8 mouse cellular contexts compared by ENCODE assay signal in the genomic region with DNA sequence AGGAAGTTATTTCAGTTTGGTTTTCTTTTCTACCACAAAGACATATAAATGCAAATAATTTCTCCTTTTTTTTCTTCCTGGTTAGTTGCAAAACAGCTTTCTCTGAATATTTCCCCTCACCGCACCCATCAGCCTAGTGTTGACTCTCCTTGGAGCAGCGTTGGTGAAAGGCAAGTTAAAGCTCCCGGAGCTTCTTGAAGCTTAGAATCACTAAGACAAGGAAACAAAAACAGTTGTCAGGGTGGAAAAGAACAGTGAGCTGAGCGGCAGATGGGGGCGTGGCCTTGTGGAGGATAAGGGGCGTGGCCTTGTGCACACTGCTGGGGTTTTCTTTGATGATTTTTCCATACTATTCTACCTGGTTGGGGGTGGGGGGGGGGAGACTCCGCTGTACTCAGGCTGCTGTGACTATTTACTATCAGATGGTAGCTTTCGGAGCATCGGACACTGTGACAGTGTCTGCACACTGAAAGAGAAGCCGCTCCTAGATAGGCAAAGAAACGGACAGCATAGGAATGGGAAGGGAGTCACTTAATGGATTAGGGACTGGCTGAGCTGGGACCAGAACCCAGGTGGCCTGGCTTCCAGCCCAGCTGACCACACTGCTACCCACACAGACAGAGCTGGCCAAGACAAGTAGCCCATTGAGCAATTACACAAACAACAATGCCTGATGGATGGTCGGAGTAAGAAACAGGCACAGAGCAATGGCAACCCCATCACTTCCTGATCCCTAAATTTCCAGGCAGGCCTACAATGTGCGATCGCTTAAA. TPM values are rescaled to one million over a fixed set of nuclear protein-coding genes. Genes with fewer than 3 reads are reported as not detected.
DNase-seq lines count a peak whose midpoint lies in the region; ATAC-seq and TF ChIP-seq lines count a peak whose summit lies in the region.

No protein-coding gene starts in this region.

- TF ChIP-seq POLR2A in kidney, adult 2 months (IDR thresholded peaks at IDR 0.05; ENCODE audit: low read depth, low read length): no peak
- TF ChIP-seq POLR2A in liver, adult 2 months (IDR thresholded peaks at IDR 0.05; ENCODE audit: extremely low read depth, insufficient read depth, low read length): no peak
- no peak for TF ChIP-seq POLR2A in testis, adult 2 months (IDR thresholded peaks at IDR 0.05; ENCODE audit: control insufficient read depth, low read depth, low read length)

- H3K27me3 ChIP-seq in kidney, adult 2 months (replicated peaks; ENCODE audit: control insufficient read depth, insufficient read depth, low read length): no peaks in the 10 kb centered on the region
- H3K27me3 ChIP-seq in liver, adult 2 months (ENCODE audit: control insufficient read depth, insufficient read depth, low read length): no peaks in the 10 kb centered on the region
- no peaks in the 10 kb centered on the region for H3K27me3 ChIP-seq in midbrain, postnatal 0 days (ENCODE audit: insufficient read depth, low read length)
- no peaks in the 10 kb centered on the region for H3K27me3 ChIP-seq in testis, adult 2 months (ENCODE audit: control insufficient read depth, insufficient read depth, low read length)

- TF ChIP-seq CTCF in kidney, adult 2 months (conservative IDR thresholded peaks at IDR 0.05; ENCODE audit: insufficient read depth, insufficient read length, low read depth, low read length): no peak
- TF ChIP-seq CTCF in liver, adult 2 months (IDR thresholded peaks at IDR 0.05; ENCODE audit: low read depth, low read length): no peak
- TF ChIP-seq CTCF in midbrain, postnatal 0 days (IDR thresholded peaks at IDR 0.05): no peak
- TF ChIP-seq CTCF in testis, adult 2 months (IDR thresholded peaks at IDR 0.05; ENCODE audit: control insufficient read depth, insufficient read depth, insufficient replicate concordance, low read depth, low read length): no peak

- H3K4me1 ChIP-seq in kidney, adult 2 months (ENCODE audit: control insufficient read depth, insufficient read depth, low read length): peaks cover 6% of the 10 kb centered on the region; the same call in 1 of the 2 replicates
- H3K4me1 ChIP-seq in liver, adult 2 months (ENCODE audit: control insufficient read depth, insufficient read depth, low read length): peaks cover 8% of the 10 kb centered on the region
- 0 out of 2 replicates have a peak, but pooled peaks cover 5% of the 10 kb centered on the region for H3K4me1 ChIP-seq in midbrain, postnatal 0 days (ENCODE audit: insufficient read depth, low read length)
- H3K4me1 ChIP-seq in testis, adult 2 months (ENCODE audit: control insufficient read depth, insufficient read depth, low read length): peaks cover 5% of the 10 kb centered on the region

- H3K79me2 ChIP-seq in liver, adult 2 months (ENCODE audit: control insufficient read depth, insufficient read depth, low read length): no peaks in the 10 kb centered on the region; the same call in 1 of the 2 replicates

- peak overlapping the region; percentile 47 for H3K4me2 ChIP-seq in midbrain, postnatal 0 days (ENCODE audit: low read depth, low read length, poor library complexity, severe bottlenecking)

- H3K9ac ChIP-seq in liver, adult 2 months (ENCODE audit: low read depth, low read length): no peak overlapping the region
- H3K9ac ChIP-seq in midbrain, postnatal 0 days (replicated peaks; ENCODE audit: low read length, poor library complexity, severe bottlenecking): no peak overlapping the region

- no peaks in the 10 kb centered on the region for H3K36me3 ChIP-seq in kidney, adult 2 months (ENCODE audit: control insufficient read depth, insufficient read depth, low read length)
- no peaks in the 10 kb centered on the region for H3K36me3 ChIP-seq in liver, adult 2 months (ENCODE audit: control insufficient read depth, insufficient read depth, low read length)
- H3K36me3 ChIP-seq in midbrain, postnatal 0 days (ENCODE audit: insufficient read depth, low read length): no peaks in the 10 kb centered on the region
- H3K36me3 ChIP-seq in testis, adult 2 months (ENCODE audit: control insufficient read depth, insufficient read depth, low read length): no peaks in the 10 kb centered on the region

- ATAC-seq in common myeloid progenitor, adult 5-6 weeks (replicated peaks; ENCODE audit: low read depth, poor library complexity, severe bottlenecking): peak; percentile 40
- ATAC-seq in granulocyte monocyte progenitor cell, adult 5-6 weeks (replicated peaks; ENCODE audit: poor library complexity, severe bottlenecking): peak; percentile 42
- no peak for ATAC-seq in midbrain, postnatal 0 days (ENCODE audit: low FRiP score)

- peak; percentile 68 to 73 for DNase-seq in right cerebral cortex, postnatal 10 days (ENCODE audit: low spot score in 2 of 2)
- DNase-seq in right cerebral cortex, adult 2 months (ENCODE audit: low spot score in 2 of 2): no peak
- DNase-seq in kidney, adult 2 months: peak; percentile 50
- DNase-seq in liver, adult 2 months (ENCODE audit: extremely low read depth, low read depth, low spot score): peak; percentile 51
- DNase-seq in midbrain, postnatal 0 days (ENCODE audit: low spot score): peak; percentile 36

- no peak overlapping the region for H3K4me3 ChIP-seq in kidney, adult 2 months (ENCODE audit: insufficient read depth, low read depth, low read length)
- H3K4me3 ChIP-seq in liver, adult 2 months (ENCODE audit: insufficient read depth, low read depth, low read length): no peak overlapping the region
- peak overlapping the region; percentile 15; the same call in 1 of the 2 replicates for H3K4me3 ChIP-seq in midbrain, postnatal 0 days (ENCODE audit: low read depth, low read length)
- peak overlapping the region; percentile 53 for H3K4me3 ChIP-seq in testis, adult 2 months (ENCODE audit: control insufficient read depth, low read depth, low read length)

- WGBS in kidney, adult 2 months: 34% methylated on average over 14 of the region's 14 CpGs
- 22% methylated on average over 14 of the region's 14 CpGs for WGBS in liver, adult 2 months
- 18% methylated on average over 14 of the region's 14 CpGs for WGBS in midbrain, postnatal 0 days

- H3K9me3 ChIP-seq in midbrain, postnatal 0 days (ENCODE audit: low read length): no peaks in the 10 kb centered on the region

- H3K27ac ChIP-seq in kidney, adult 2 months (ENCODE audit: insufficient read depth, low read depth, low read length): no peak overlapping the region
- H3K27ac ChIP-seq in liver, adult 2 months (replicated peaks; ENCODE audit: insufficient read depth, low read depth, low read length): no peak overlapping the region
- no peak overlapping the region for H3K27ac ChIP-seq in midbrain, postnatal 0 days (ENCODE audit: low read depth, low read length)
- H3K27ac ChIP-seq in testis, adult 2 months (ENCODE audit: control insufficient read depth, insufficient read depth, low read depth, low read length): no peak overlapping the region

RNA-seq across cellular contexts. Expression of gene Otud7b, which starts 2.0 kb away (rescaled TPM):
- total RNA-seq in common myeloid progenitor, adult 5-6 weeks (2017): 10.9 and 11.8 TPM in 2 replicates
- total RNA-seq in granulocyte monocyte progenitor cell, adult 5-6 weeks (2014; fragmentation: Nextera tagmentation): 3.4 and 6.1 TPM in 2 replicates
- total RNA-seq in granulocyte monocyte progenitor cell, adult 5-6 weeks (2017): 8.8 and 12.5 TPM in 2 replicates
- 10.1 and 15.0 TPM in 2 replicates for polyA plus RNA-seq in kidney, adult 2 months (2012; rRNA removed)
- 8.9 and 11.9 TPM in 2 replicates for total RNA-seq in liver, adult 2 months (2014; rRNA removed)
- polyA plus RNA-seq in liver, adult 2 months (2012; rRNA removed): 5.9 and 6.8 TPM in 2 replicates
- total RNA-seq in midbrain, postnatal 0 days (2014; rRNA removed): 14.3 and 16.3 TPM in 2 replicates
- 5.7 and 7.5 TPM in 2 replicates for polyA plus RNA-seq in midbrain, postnatal 0 days (2015; fragmentation: Nextera tagmentation; extraction: Ambion mirVana)
- 46.0 and 46.1 TPM in 2 replicates for polyA plus RNA-seq in testis, adult 2 months (2012; rRNA removed)

RNA-seq across cellular contexts. Expression of gene Vps45, which starts 44.0 kb away (rescaled TPM):
- total RNA-seq in common myeloid progenitor, adult 5-6 weeks (2017): 19.6 and 35.9 TPM in 2 replicates
- total RNA-seq in granulocyte monocyte progenitor cell, adult 5-6 weeks (2014; fragmentation: Nextera tagmentation): 16.8 and 56.2 TPM in 2 replicates
- 13.1 and 13.6 TPM in 2 replicates for total RNA-seq in granulocyte monocyte progenitor cell, adult 5-6 weeks (2017)
- polyA plus RNA-seq in kidney, adult 2 months (2012; rRNA removed): 6.7 and 7.9 TPM in 2 replicates
- total RNA-seq in liver, adult 2 months (2014; rRNA removed): 8.9 and 10.7 TPM in 2 replicates
- polyA plus RNA-seq in liver, adult 2 months (2012; rRNA removed): 2.1 and 2.4 TPM in 2 replicates
- total RNA-seq in midbrain, postnatal 0 days (2014; rRNA removed): 29.5 and 35.3 TPM in 2 replicates
- polyA plus RNA-seq in midbrain, postnatal 0 days (2015; fragmentation: Nextera tagmentation; extraction: Ambion mirVana): 60.6 and 61.1 TPM in 2 replicates
- 3.3 and 4.1 TPM in 2 replicates for polyA plus RNA-seq in testis, adult 2 months (2012; rRNA removed)

RNA-seq across cellular contexts. Expression of gene Mtmr11, which starts 59.5 kb away (rescaled TPM):
- total RNA-seq in common myeloid progenitor, adult 5-6 weeks (2017): 0.09 TPM in 1 of 2 replicates, not detected in the other
- not detected in 2 replicates for total RNA-seq in granulocyte monocyte progenitor cell, adult 5-6 weeks (2014; fragmentation: Nextera tagmentation)
- 2.6 TPM in 1 of 2 replicates, not detected in the other for total RNA-seq in granulocyte monocyte progenitor cell, adult 5-6 weeks (2017)
- 56.8 and 65.7 TPM in 2 replicates for polyA plus RNA-seq in kidney, adult 2 months (2012; rRNA removed)
- total RNA-seq in liver, adult 2 months (2014; rRNA removed): 1.2 and 1.4 TPM in 2 replicates
- polyA plus RNA-seq in liver, adult 2 months (2012; rRNA removed): 1.1 and 2.8 TPM in 2 replicates
- total RNA-seq in midbrain, postnatal 0 days (2014; rRNA removed): 15.5 and 22.3 TPM in 2 replicates
- polyA plus RNA-seq in midbrain, postnatal 0 days (2015; fragmentation: Nextera tagmentation; extraction: Ambion mirVana): 8.4 and 9.4 TPM in 2 replicates
- 0.93 and 1.1 TPM in 2 replicates for polyA plus RNA-seq in testis, adult 2 months (2012; rRNA removed)

Comparison
In these comparisons a context has a peak if more than half of its experiments do, and no peak if none do; other contexts are left out.
1. DNase-seq: peak in right cerebral cortex, postnatal 10 days (2 of 2), kidney, adult 2 months (single experiment), liver, adult 2 months (single experiment) and midbrain, postnatal 0 days (single experiment); none in right cerebral cortex, adult 2 months (0 of 2).
2. H3K4me3 ChIP-seq: peak in midbrain, postnatal 0 days (single experiment) and testis, adult 2 months (single experiment); none in kidney, adult 2 months (single experiment) and liver, adult 2 months (single experiment).